Mouse (Mus musculus) erythroblast, embryonic 14.5 days (primary cell): ENCODE results near the gene Tlr9.

Source experiments
- GATA1 ChIP-seq: IDR thresholded peaks from 2 replicates; pipeline ENCODE4 v1.6.1; 2012; ENCODE audit warnings: low read length, inconsistent platforms, mixed read lengths
- TAL1 ChIP-seq: IDR thresholded peaks from 3 replicates; pipeline ENCODE4 v1.6.1; 2012; ENCODE audit warnings: low read length, inconsistent platforms, mixed read lengths

DNA sequence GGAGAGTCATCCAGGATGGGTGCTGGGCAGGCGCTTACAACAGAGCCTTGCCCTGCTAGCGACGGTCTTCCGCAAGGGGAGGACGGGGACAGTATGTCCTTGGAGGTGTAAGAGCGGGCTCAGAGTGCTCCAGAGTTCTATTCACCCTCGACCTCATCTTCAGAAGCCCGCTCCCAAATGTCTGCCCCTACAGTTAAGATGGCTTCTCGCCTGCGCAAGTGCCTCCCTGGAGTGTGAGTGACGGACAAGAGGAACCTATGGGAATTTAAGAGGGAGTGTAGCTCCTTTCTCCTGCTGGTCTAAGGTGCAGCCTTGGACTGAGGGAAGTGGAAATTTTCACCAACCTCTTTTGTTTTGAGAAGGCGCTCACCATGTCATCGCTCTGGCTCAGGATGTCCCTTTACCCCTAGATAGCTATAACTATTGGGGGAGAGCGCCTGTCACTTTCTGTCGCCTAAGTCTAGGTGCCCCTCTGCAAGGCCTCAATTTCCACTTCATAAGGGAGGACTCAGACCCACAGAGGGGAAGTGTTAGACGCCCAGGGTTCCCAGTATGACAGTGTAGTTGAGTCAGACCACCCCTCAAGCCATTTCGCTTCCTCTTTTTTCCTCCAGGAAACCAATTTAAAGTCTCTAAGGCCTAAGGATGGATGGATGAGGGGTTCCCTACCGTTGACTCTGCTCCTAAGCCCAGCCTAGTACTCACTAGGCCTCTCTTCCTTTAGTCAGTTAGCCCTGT, 22.7 kb upstream of the Tlr9 start, which contains the start of gene Ppm1m:
- TF ChIP-seq TAL1 (no peak), GATA1 (no peak)
